Comparison of ENCODE assay signal across 20 mouse cellular contexts in genomic region chr10:18075845-18076244, GRCm38 (mm10).
"Had no signal": no experiment of that assay in that cellular context is flagged by ENCODE, and none has a peak within 500 bp of the region (broad histone marks: within the 10 kb centered on the region; RNA-seq: fewer than 3 reads in every experiment).

No protein-coding gene starts in this region.

- H3K9ac ChIP-seq: kidney, embryonic 15.5 days; limb, embryonic 13.5 days; liver, embryonic 14.5 days; midbrain, embryonic 12.5 days; midbrain, embryonic 15.5 days; neural tube, embryonic 12.5 days; neural tube, embryonic 15.5 days had no signal

- H3K4me2 ChIP-seq: kidney, embryonic 15.5 days; limb, embryonic 13.5 days; midbrain, embryonic 12.5 days; midbrain, embryonic 15.5 days; neural tube, embryonic 12.5 days; neural tube, embryonic 15.5 days had no signal

- H3K36me3 ChIP-seq: kidney, embryonic 15.5 days; limb, embryonic 10.5 days; midbrain, embryonic 15.5 days; neural tube, embryonic 12.5 days; neural tube, embryonic 15.5 days had no signal

- H3K27ac ChIP-seq: kidney, embryonic 15.5 days; limb, embryonic 10.5 days; limb, embryonic 13.5 days; liver, embryonic 14.5 days; macrophage; midbrain, embryonic 12.5 days; midbrain, embryonic 15.5 days; neural tube, embryonic 12.5 days; neural tube, embryonic 15.5 days had no signal

- H3K27me3 ChIP-seq: kidney, embryonic 15.5 days; limb, embryonic 13.5 days; midbrain, embryonic 12.5 days; midbrain, embryonic 15.5 days; neural tube, embryonic 12.5 days; neural tube, embryonic 15.5 days had no signal

- ATAC-seq: midbrain, embryonic 15.5 days had no signal

- H3K4me3 ChIP-seq: kidney, embryonic 15.5 days; limb, embryonic 10.5 days; limb, embryonic 13.5 days; midbrain, embryonic 12.5 days; midbrain, embryonic 15.5 days; neural tube, embryonic 12.5 days; neural tube, embryonic 15.5 days had no signal

- H3K4me1 ChIP-seq: limb, embryonic 10.5 days; midbrain, embryonic 12.5 days; neural tube, embryonic 12.5 days had no signal

- H3K9me3 ChIP-seq: kidney, embryonic 15.5 days; limb, embryonic 10.5 days; limb, embryonic 13.5 days; midbrain, embryonic 12.5 days; midbrain, embryonic 15.5 days; neural tube, embryonic 12.5 days; neural tube, embryonic 15.5 days had no signal

- DNase-seq: kidney, adult 11 months; kidney, adult 8-10 months; kidney, postnatal 10 days; kidney, postnatal 36 days; lung, adult 2 months; right cerebral cortex, adult 18-20 months; right cerebral cortex, postnatal 14 days; spleen, adult 18-20 months; thymus, adult 2 months; thymus, postnatal 14 days; thymus, postnatal 4 days had no signal
